Mouse (Mus musculus) cerebellum, adult 2 months (tissue): Measurements from ENCODE around the gene Cerk. TPM values are rescaled to one million over a fixed set of nuclear protein-coding genes. Genes with fewer than 3 reads are reported as not detected.
A peak's percentile ranks its signal among the peaks of the same experiment; 100 is the strongest.

Experiments used
- DNase-seq, 2 experiments: peaks; one replicate each; pipeline ENCODE4 v3.0.0; 2021
- H3K27ac ChIP-seq: fragments of 200-500 bp; 2 replicates; pipeline ENCODE4 v1.5.1; 2012; ENCODE audit warnings: low read length, control low read depth, inconsistent platforms; ENCODE audit not compliant: insufficient read depth
- H3K27me3 ChIP-seq: fragments of 200-500 bp; 2 replicates; pipeline ENCODE4 v1.6.1; 2012; ENCODE audit warnings: inconsistent platforms, mild to moderate bottlenecking, low read length, moderate library complexity; ENCODE audit not compliant: control insufficient read depth, insufficient read depth
- H3K4me1 ChIP-seq: fragments of 200-500 bp; 2 replicates; pipeline ENCODE4 v1.6.1; 2011; ENCODE audit warnings: low read length; ENCODE audit not compliant: control insufficient read depth, insufficient read depth
- H3K4me3 ChIP-seq: fragments of 200-500 bp; replicated peaks from 2 replicates; pipeline ENCODE3; 2011; ENCODE audit warnings: mild to moderate bottlenecking, low read depth, low read length, control low read depth; ENCODE audit not compliant: insufficient read depth
- CTCF ChIP-seq: fragments of 200-500 bp; IDR thresholded peaks from 2 replicates; pipeline ENCODE4 v1.5.1; 2011; ENCODE audit warnings: low read depth, mild to moderate bottlenecking, control low read depth, low read length, moderate library complexity, borderline replicate concordance; ENCODE audit not compliant: insufficient read depth
- POLR2A ChIP-seq: fragments of 200-500 bp; IDR thresholded peaks from 2 replicates; pipeline ENCODE4 v1.6.1; 2011; ENCODE audit warnings: low read length, control low read depth, borderline replicate concordance; ENCODE audit not compliant: insufficient read depth
- WGBS: fragments of 180-500 bp; shearing (Covaris S2); methylation state at CpG from one replicate; pipeline ENCODE4 v1.1.7; 2018; 5-methylcytosine and 5-hydroxymethylcytosine counted together
- polyA plus RNA-seq: library from polyadenylated mRNA; depleted of rRNA; stranded (reverse); fragments of >200 nt; gene quantifications from 2 replicates; pipeline ENCODE4 v1.2.3, GENCODE M21; 2012; rRNA removed

Gene Cerk
- polyA plus RNA-seq, 1 experiment = 152 TPM

GRCm38 (mm10) chr15:86091998-86092670 lies 93.8 kb downstream of the Cerk start:
- 51% methylated on average over 12 of the region's 12 CpGs for WGBS
- Histone ChIP-seq H3K4me1 (peaks cover 58% of the 10 kb centered on the region), H3K27me3 (no peaks in the 10 kb centered on the region), H3K4me3 (no peak overlapping the region), H3K27ac (no peak overlapping the region)
- peak in 1 of 2 experiments; percentile 56 for DNase-seq
- no peak for TF ChIP-seq POLR2A
- TF ChIP-seq CTCF = no peak

GRCm38 (mm10) chr15:86091201-86091997 lies 94.5 kb downstream of the Cerk start:
- Histone ChIP-seq H3K4me1 (peaks cover 65% of the 10 kb centered on the region), H3K27me3 (no peaks in the 10 kb centered on the region), H3K27ac (peak overlapping the region; percentile 57; the same call in 1 of the 2 replicates), H3K4me3 (no peak overlapping the region)
- 88% methylated on average over 23 of the region's 23 CpGs for WGBS
- DNase-seq = no peak
- TF ChIP-seq CTCF (no peak), POLR2A (no peak)

GRCm38 (mm10) chr15:86090578-86090977 lies 95.4 kb downstream of the Cerk start:
- Histone ChIP-seq H3K4me1 (peaks cover 72% of the 10 kb centered on the region), H3K27ac (peak overlapping the region; percentile 57), H3K27me3 (no peaks in the 10 kb centered on the region), H3K4me3 (no peak overlapping the region)
- DNase-seq = no peak
- TF ChIP-seq POLR2A = no peak
- TF ChIP-seq CTCF = no peak
- 46% methylated on average over 8 of the region's 8 CpGs for WGBS

- peak; percentile 53 to 60 for DNase-seq
- Histone ChIP-seq H3K4me3 (no peak overlapping the region), H3K4me1 (peaks cover 76% of the 10 kb centered on the region), H3K27me3 (no peaks in the 10 kb centered on the region), H3K27ac (peak overlapping the region; percentile 57)
- WGBS = 7% methylated on average over 11 of the region's 11 CpGs
- no peak for TF ChIP-seq POLR2A
- no peak for TF ChIP-seq CTCF
Observed at GRCm38 (mm10) chr15:86089991-86090529, 95.9 kb downstream of the Cerk start.

Other genes starting within 250 kb of the Cerk start
- gene Celsr1, start 152.4 kb downstream of the Cerk start, polyA plus RNA-seq = 0.49 and 0.60 TPM in 2 replicates
- 36.0 and 40.4 TPM in 2 replicates for gene Gramd4, start 128.4 kb downstream of the Cerk start, polyA plus RNA-seq
- gene Tbc1d22a, start 28.3 kb upstream of the Cerk start, polyA plus RNA-seq = 23.0 and 23.3 TPM in 2 replicates